Mouse (Mus musculus): ENCODE measurements around the gene Dnah2. TPM values are rescaled to one million over a fixed set of nuclear protein-coding genes. Genes with fewer than 3 reads are reported as not detected.

Gene Dnah2
- polyA plus RNA-seq, 2 experiments = 0.01 to 0.03 TPM

GRCm38 (mm10) chr11:69413221-69414181 is 135.4 kb downstream of the Dnah2 start, which contains the start of gene Kdm6b:
TSS of gene Kdm6b (minus strand) at chr11:69413675.
- Histone ChIP-seq H3K9me3 (ENCODE audit: control insufficient read depth, low read length) (no peaks in the 10 kb centered on the region), H3K36me3 (replicated peaks; ENCODE audit: control insufficient read depth, insufficient read depth, low read depth) (no peaks in the 10 kb centered on the region), H3K27ac (no peak within 1 kb of the TSS), H3K9ac (replicated peaks) (no peak within 1 kb of the TSS), H3K27me3 (ENCODE audit: control insufficient read depth, insufficient read depth, low read length) (peaks cover 17% of the 10 kb centered on the region), H3K4me3 (ENCODE audit: insufficient read depth in 1 of 2, low read depth in 2 of 2, low read length in 2 of 2) (no peak within 1 kb of the TSS; a peak in 1 of 4 replicates), H3K4me1 (replicated peaks; ENCODE audit: control insufficient read depth in 2 of 2, insufficient read depth in 2 of 2, low read length in 1 of 2) (peaks cover 10 to 40% of the 10 kb centered on the region in 2 experiments), H3K4me2 (ENCODE audit: low read depth) (peak within 1 kb of the TSS; percentile 60)
- TF ChIP-seq EP300 (IDR thresholded peaks at IDR 0.05; ENCODE audit: low read depth) = no peak
- no peak for TF ChIP-seq CTCF (IDR thresholded peaks at IDR 0.05; ENCODE audit: low read depth)
- WGBS (ENCODE audit: insufficient replicate concordance) = 42% methylated on average over 12 of the region's 12 CpGs
- DNase-seq (ENCODE audit: low read depth in 3 of 3, low spot score in 3 of 3) (no peak), ATAC-seq (ENCODE audit: insufficient read depth) (no peak)

GRCm38 (mm10) chr11:69412548-69412947 is 136.4 kb downstream of the Dnah2 start:
- H3K36me3 ChIP-seq (replicated peaks; ENCODE audit: control insufficient read depth, insufficient read depth, low read depth) = no peaks in the 10 kb centered on the region
- peak overlapping the region; percentile 100 for H3K4me2 ChIP-seq (ENCODE audit: low read depth)
- H3K9ac ChIP-seq (replicated peaks) = no peak overlapping the region
- H3K4me3 ChIP-seq (ENCODE audit: insufficient read depth in 1 of 2, low read depth in 2 of 2, low read length in 2 of 2) = no peak overlapping the region
- no peak for DNase-seq (ENCODE audit: low read depth in 3 of 3, low spot score in 3 of 3)
- peaks cover 9% of the 10 kb centered on the region for H3K27me3 ChIP-seq (ENCODE audit: control insufficient read depth, insufficient read depth, low read length)
- peaks cover 8 to 38% of the 10 kb centered on the region in 2 experiments for H3K4me1 ChIP-seq (replicated peaks; ENCODE audit: control insufficient read depth in 2 of 2, insufficient read depth in 2 of 2, low read length in 1 of 2)
- no peaks in the 10 kb centered on the region for H3K9me3 ChIP-seq (ENCODE audit: control insufficient read depth, low read length)
- WGBS (ENCODE audit: insufficient replicate concordance) = 75% methylated on average over 7 of the region's 7 CpGs
- no peak overlapping the region for H3K27ac ChIP-seq
- ATAC-seq (ENCODE audit: insufficient read depth) = no peak
- TF ChIP-seq CTCF (IDR thresholded peaks at IDR 0.05; ENCODE audit: low read depth) (no peak), EP300 (IDR thresholded peaks at IDR 0.05; ENCODE audit: low read depth) (no peak)

- peak overlapping the region; percentile 62 to 94 for H3K4me3 ChIP-seq (ENCODE audit: insufficient read depth in 1 of 2, low read depth in 2 of 2, low read length in 2 of 2)
- peak overlapping the region; percentile 68 for H3K9ac ChIP-seq (replicated peaks)
- peaks cover 8 to 32% of the 10 kb centered on the region in 2 experiments for H3K4me1 ChIP-seq (replicated peaks; ENCODE audit: control insufficient read depth in 2 of 2, insufficient read depth in 2 of 2, low read length in 1 of 2)
- no peaks in the 10 kb centered on the region for H3K36me3 ChIP-seq (replicated peaks; ENCODE audit: control insufficient read depth, insufficient read depth, low read depth)
- peak overlapping the region; percentile 82 for H3K27ac ChIP-seq
- no peak for TF ChIP-seq EP300 (IDR thresholded peaks at IDR 0.05; ENCODE audit: low read depth)
- TF ChIP-seq CTCF (IDR thresholded peaks at IDR 0.05; ENCODE audit: low read depth) = peak; percentile 16; the same call in 1 of the 2 replicates
- H3K4me2 ChIP-seq (ENCODE audit: low read depth) = peak overlapping the region; percentile 100
- DNase-seq (ENCODE audit: low read depth in 3 of 3, low spot score in 3 of 3) = peak in 1 of 3 experiments; percentile 74
- peak; percentile 29; the same call in 1 of the 2 replicates for ATAC-seq (ENCODE audit: insufficient read depth)
- no peaks in the 10 kb centered on the region for H3K9me3 ChIP-seq (ENCODE audit: control insufficient read depth, low read length)
- WGBS (ENCODE audit: insufficient replicate concordance) = under 1% methylated on average over 39 of the region's 39 CpGs
- no peaks in the 10 kb centered on the region; the same call in 1 of the 2 replicates for H3K27me3 ChIP-seq (ENCODE audit: control insufficient read depth, insufficient read depth, low read length)
Measured at GRCm38 (mm10) chr11:69411538-69412203, 137.2 kb downstream of the Dnah2 start.

GRCm38 (mm10) chr11:69411073-69411535 is 137.8 kb downstream of the Dnah2 start:
- H3K36me3 ChIP-seq (replicated peaks; ENCODE audit: control insufficient read depth, insufficient read depth, low read depth) = peaks cover 1% of the 10 kb centered on the region
- DNase-seq (ENCODE audit: low read depth in 3 of 3, low spot score in 3 of 3) = peak; percentile 86 to 89 (median 87)
- peak overlapping the region; percentile 82 for H3K27ac ChIP-seq
- no peaks in the 10 kb centered on the region for H3K9me3 ChIP-seq (ENCODE audit: control insufficient read depth, low read length)
- H3K4me3 ChIP-seq (ENCODE audit: insufficient read depth in 1 of 2, low read depth in 2 of 2, low read length in 2 of 2) = peak overlapping the region; percentile 62 to 94
- WGBS (ENCODE audit: insufficient replicate concordance) = under 1% methylated on average over 26 of the region's 26 CpGs
- no peaks in the 10 kb centered on the region for H3K27me3 ChIP-seq (ENCODE audit: control insufficient read depth, insufficient read depth, low read length)
- H3K9ac ChIP-seq (replicated peaks) = peak overlapping the region; percentile 68
- ATAC-seq (ENCODE audit: insufficient read depth) = peak; percentile 47
- H3K4me2 ChIP-seq (ENCODE audit: low read depth) = peak overlapping the region; percentile 100
- TF ChIP-seq CTCF (IDR thresholded peaks at IDR 0.05; ENCODE audit: low read depth) (no peak), EP300 (IDR thresholded peaks at IDR 0.05; ENCODE audit: low read depth) (no peak)
- H3K4me1 ChIP-seq (replicated peaks; ENCODE audit: control insufficient read depth in 2 of 2, insufficient read depth in 2 of 2, low read length in 1 of 2) = peaks cover 8 to 32% of the 10 kb centered on the region in 2 experiments

Data from liver, embryonic 14.5 days (tissue).